Mouse (Mus musculus) bone marrow macrophage, adult 2 months (primary cell): ENCODE measurements around the gene Dock2.

Experiments
- CTCF ChIP-seq: IDR thresholded peaks from 2 replicates; pipeline ENCODE4 v1.5.1; 2012; ENCODE audit warnings: low read depth, mild to moderate bottlenecking, low read length, moderate library complexity
- POLR2A ChIP-seq: IDR thresholded peaks from 2 replicates; pipeline ENCODE4 v1.6.1; 2012; ENCODE audit warnings: mild to moderate bottlenecking, low read depth, low read length, borderline replicate concordance

- no peak for TF ChIP-seq CTCF
- TF ChIP-seq POLR2A, result no peak
Measured at GRCm38 (mm10) chr11:34516971-34517370, 266.7 kb downstream of the Dock2 start.
